Mouse (Mus musculus): Measurements from ENCODE around the gene Plekhg4.

Plekhg4 gene

DNA sequence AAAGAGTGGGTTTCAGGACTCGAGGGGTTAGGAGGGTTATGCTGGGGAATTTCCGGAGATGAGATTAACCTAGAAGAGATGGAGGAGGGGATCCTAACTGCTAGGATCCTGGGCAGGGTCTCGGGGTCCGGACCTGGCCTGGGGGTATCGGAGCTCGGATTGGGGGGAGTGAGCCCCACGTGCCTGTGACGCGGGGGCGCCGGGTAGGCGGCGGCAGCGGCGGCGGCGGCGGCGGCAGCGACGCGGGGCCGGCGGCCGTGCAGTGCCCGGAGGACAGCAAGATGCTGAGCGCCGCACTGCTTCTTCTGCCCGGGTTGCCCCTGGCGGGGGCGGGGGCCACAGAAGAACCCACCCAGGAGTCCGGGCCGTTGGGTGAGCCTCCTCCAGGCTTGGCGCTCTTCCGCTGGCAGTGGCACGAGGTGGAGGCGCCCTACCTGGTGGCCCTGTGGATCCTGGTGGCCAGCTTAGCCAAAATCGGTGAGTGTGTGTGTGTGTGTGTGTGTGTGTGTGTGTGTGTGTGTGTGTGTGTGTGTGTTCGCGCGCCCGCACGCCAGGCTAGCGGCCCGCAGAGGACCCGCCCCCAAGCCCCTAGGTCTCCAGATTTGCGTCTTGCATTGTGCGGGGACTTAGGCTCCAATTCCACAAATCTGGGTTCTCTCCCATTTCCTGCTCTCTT is 23.8 kb upstream of the Plekhg4 start:
- DNase-seq (ENCODE audit: low read depth) = no peak

DNA sequence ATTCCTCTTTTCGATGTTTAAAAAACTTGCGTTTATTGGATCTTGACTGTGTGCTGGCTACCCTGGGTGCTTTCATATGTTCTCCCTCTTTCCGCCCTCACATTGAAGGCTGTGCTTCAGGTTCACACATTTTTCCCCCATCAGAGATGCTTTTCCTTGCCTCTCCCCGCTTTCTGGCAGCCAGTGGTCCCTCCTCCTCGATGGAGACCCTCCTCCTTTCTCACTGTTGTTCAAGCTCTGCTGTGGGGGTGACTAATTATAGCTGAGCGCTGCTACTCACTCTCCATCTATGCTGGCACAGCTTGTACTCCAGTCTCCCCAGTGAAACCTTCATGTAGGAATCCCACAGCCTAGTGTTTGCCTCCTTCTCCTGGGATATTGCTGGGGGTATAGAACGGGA is 22.9 kb upstream of the Plekhg4 start:
- DNase-seq (ENCODE audit: low read depth) = no peak

GRCm38 (mm10) chr8:105353583-105354135 is 19.4 kb upstream of the Plekhg4 start:
- no peak for DNase-seq (ENCODE audit: low read depth)

GRCm38 (mm10) chr8:105354549-105354948 is 18.5 kb upstream of the Plekhg4 start:
- no peak for DNase-seq (ENCODE audit: low read depth)

DNA sequence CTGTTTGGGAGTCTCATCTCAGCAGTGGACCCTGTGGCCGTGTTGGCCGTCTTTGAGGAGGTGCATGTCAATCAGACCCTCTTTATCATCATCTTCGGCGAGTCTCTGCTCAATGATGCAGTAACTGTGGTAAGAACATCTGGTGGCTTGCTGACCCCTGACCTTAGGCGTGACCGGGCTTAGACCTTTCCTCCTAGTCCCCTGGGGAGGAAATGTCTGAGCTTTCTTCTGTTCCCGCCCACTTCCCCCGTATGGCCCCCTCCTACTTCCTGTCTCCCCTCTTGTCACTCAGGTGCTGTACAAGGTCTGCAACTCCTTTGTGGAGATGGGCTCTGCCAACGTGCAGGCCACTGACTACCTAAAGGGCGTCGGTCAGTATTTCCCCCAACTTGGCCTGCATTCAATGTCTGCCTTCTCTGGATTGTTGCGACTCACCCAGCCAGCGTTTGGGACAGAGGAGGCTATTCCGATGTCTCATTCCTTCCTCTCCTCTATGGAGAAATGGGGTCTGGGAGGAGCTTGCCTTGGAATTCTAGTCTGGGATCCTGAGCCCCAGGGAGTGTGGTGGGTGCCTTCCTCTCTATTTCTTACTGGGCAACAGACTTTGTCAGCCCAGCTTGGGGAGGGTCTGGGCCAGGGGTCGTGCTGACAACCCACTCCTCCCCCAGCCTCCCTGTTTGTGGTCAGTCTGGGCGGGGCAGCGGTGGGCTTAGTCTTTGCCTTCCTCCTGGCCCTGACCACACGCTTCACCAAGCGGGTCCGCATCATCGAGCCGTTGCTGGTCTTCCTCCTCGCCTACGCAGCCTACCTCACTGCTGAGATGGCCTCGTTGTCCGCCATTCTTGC is 17.7 kb upstream of the Plekhg4 start:
- DNase-seq (ENCODE audit: low read depth) = peak; percentile 43

DNA sequence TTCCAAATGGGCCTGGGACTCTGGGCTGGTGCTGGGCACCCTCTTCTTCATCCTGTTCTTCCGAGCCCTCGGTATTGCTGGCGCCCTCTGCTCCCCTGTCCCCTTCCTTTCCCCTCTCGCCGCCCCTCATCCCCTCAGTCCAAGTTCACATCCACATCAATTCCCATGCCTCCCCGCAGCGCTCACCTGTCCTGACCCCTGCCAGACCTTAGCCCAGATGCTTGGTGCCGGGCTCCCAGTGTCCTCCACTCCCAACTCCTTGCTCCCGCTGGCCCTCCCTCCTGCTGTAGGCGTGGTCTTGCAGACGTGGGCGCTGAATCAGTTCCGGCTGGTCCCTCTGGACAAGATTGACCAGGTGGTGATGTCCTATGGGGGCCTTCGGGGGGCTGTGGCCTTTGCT is 16.4 kb upstream of the Plekhg4 start:
- no peak for DNase-seq (ENCODE audit: low read depth)

DNA sequence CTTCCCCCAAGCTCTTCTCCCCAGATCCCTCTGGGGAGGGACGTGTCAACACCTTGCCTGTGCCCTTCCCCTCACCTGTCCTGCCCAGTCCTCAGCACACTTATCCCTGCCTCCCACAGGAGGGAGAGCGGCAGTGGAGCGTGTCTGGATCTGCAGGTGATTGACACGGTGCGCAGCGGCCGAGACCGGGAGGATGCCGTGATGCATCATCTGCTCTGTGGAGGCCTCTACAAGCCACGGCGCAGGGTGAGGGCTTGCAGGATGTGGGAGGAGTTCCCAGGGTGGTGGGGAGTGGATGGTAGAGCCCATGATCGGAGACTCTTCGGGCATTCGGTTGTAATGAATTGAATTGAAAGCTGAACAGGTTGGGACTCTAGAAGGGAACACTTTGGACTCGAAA is 13.9 kb upstream of the Plekhg4 start:
- DNase-seq (ENCODE audit: low read depth) = no peak

- DNase-seq (ENCODE audit: low read depth) = peak; percentile 57
These were observed 13.4 kb upstream of the Plekhg4 start for GRCm38 (mm10) chr8:105359646-105360045.

- DNase-seq (ENCODE audit: low read depth) = no peak
These were observed 11.0 kb upstream of the Plekhg4 start for GRCm38 (mm10) chr8:105361751-105362702.

DNA sequence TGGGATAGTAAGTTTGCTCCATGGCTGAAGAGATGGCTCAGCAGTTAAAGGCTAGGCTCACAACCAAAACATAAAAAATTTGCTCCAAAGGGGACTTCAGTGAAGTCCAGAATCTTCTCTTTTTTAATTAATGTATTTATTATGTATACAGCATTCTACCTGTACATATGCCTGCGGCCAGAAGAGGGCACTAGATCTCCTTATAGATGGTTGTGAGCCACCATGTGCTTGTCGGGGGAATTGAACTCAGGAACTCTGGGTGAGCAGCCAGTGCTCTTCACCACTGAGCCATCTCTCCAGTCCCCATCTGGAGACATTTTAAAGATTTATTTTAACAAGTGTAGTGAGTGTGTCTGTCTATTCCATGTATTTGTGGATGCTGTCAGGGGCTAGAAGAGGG is 6.0 kb upstream of the Plekhg4 start:
- DNase-seq (ENCODE audit: low read depth) = peak; percentile 53

DNA sequence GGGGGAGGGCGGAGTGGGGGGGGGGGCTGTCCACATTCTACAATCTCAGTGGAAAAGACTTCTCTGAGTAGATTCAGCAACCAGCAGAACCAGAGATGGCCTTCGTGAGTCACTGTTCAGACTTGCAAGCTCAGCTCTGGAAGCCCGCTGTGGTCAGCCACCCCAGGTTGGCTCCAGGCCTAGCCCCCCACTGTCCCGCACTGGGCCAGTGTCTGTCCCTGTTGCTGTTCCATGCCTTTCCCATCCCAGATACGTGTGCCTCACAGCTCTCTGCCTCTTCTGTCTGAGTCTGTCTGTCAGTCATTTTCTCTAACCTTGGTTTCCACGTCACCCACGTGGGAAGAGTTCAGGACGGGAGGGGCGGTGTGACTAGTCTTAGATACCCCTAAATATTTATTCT is 601 bp upstream of the Plekhg4 start:
- no peak for DNase-seq (ENCODE audit: low read depth)

GRCm38 (mm10) chr8:105374513-105374966 is 1.5 kb downstream of the Plekhg4 start:
- no peak for DNase-seq (ENCODE audit: low read depth)

DNA sequence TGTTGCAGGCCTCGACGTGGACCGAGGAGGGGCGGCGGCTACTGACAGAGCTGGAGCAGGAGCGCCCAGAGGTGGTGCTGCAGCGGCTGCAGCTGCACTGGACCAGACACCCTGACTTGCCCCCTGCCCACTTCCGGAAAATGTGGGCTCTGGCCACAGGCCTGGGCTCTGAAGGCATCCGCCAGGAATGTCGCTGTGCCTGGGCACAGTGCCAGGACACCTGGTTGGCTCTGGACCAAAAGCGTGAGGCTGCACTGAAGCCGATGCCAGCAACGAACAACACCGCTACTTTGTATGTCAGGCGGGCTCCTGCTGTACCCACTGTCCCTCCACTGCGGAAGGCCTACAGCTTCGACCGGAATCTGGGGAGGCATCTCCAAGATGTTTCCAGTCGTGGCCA is 5.6 kb downstream of the Plekhg4 start:
- peak; percentile 75 for DNase-seq (ENCODE audit: low read depth)

DNA sequence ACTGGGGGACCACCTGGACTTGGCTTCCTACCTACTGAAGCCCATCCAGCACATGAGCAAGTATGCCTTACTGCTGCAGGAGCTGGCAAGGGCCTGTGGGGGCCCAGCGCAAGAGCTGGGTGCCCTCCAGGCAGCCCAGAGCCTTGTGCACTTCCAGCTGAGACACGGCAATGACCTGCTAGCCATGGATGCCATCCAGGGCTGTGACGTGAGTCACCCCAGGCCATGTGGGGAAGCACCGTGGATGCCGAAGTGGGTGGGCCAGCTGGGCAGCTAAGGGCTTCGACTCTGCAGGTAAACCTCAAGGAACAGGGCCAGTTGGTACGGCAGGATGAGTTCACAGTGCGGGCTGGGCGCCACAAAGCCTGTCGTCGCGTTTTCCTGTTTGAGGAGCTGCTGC is 7.2 kb downstream of the Plekhg4 start:
- DNase-seq (ENCODE audit: low read depth) = no peak

- peak; percentile 41 for DNase-seq (ENCODE audit: low read depth)
These were observed 11.0 kb downstream of the Plekhg4 start for GRCm38 (mm10) chr8:105384070-105384469.

DNA sequence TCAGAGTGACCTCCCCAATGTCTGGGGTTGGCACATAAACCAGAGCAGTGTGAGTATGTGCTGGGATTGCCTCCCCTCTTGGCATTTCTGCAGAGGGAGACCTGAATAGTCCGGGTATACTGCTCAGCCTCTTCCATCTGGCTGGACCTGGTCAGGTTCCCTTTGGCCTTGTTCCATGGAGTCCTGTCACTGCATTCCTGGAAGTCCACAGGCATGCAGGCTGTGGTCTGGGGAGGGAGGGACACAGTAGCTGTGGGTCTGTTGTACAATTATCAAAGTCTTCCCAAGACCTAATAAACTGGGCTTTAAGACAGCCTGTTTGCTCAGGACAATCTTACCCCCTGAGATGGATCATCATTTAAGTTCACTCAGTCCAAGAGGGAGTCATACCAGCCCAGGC is 14.1 kb downstream of the Plekhg4 start:
- DNase-seq (ENCODE audit: low read depth) = no peak

- no peak for DNase-seq (ENCODE audit: low read depth)
These were observed 16.0 kb downstream of the Plekhg4 start for GRCm38 (mm10) chr8:105389096-105389495.

GRCm38 (mm10) chr8:105393089-105393787 is 20.2 kb downstream of the Plekhg4 start:
- no peak for DNase-seq (ENCODE audit: low read depth)

DNA sequence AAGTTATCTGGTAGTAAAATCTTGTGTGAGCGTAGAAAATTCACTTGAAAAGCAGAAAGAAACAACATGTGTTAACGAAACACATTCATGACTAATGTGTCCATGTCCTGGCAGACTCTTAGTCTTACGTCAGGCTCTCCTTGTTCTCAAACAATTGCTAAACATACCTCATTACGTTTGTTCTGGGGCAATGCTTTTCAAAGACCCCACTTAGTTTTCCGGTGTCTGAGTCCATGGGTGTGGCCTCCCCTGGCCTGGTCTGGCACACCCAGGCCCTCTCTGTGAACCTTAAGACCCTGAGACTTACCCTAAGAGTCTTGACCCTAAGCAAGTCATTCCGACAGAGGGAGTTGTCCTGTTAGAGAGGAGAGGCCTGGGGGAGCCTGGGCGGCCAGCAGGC is 20.8 kb downstream of the Plekhg4 start:
- no peak for DNase-seq (ENCODE audit: low read depth)

GRCm38 (mm10) chr8:105397747-105398146 is 24.7 kb downstream of the Plekhg4 start:
- DNase-seq (ENCODE audit: low read depth) = peak; percentile 76

DNA sequence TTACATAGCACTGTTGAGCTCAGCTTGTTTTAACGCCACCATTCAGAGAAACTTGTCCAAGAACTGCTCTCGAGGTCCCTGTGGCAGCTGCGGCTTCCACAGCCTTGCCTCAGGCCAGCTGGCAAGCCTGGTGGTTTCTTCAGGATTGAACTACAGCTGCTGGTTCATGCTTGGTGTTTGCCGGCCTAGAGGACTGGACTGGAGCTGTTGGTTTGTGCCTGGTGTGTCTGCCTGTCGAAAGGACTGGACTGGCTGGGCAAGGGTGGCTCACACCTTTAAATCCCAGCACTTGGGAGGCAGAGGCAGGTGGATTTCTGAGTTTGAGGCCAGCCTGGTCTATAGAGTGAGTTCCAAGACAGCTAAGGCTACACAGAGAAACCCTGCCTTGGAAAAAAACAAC is 26.9 kb downstream of the Plekhg4 start:
- no peak for DNase-seq (ENCODE audit: low read depth)
